Mouse (Mus musculus): ENCODE measurements around the gene Flrt3. TPM values are rescaled to one million over a fixed set of nuclear protein-coding genes. Genes with fewer than 3 reads are reported as not detected.

The Flrt3 gene
- total RNA-seq (2017) = 1.5 and 6.6 TPM in 2 replicates

GRCm38 (mm10) chr2:140670963-140671702, at the start of gene Flrt3:
Gene Flrt3, minus strand, starts transcription at chr2:140671469.
- ATAC-seq (replicated peaks in 1 of 2; ENCODE audit: insufficient read depth in 1 of 2, low FRiP score in 2 of 2, low TSS enrichment in 1 of 2, low read depth in 1 of 2, poor library complexity in 2 of 2, severe bottlenecking in 2 of 2) = peak; percentile 99

GRCm38 (mm10) chr2:140717407-140717806, 46.1 kb upstream of the Flrt3 start:
- no peak for ATAC-seq (replicated peaks in 1 of 2; ENCODE audit: insufficient read depth in 1 of 2, low FRiP score in 2 of 2, low TSS enrichment in 1 of 2, low read depth in 1 of 2, poor library complexity in 2 of 2, severe bottlenecking in 2 of 2)

- ATAC-seq (replicated peaks in 1 of 2; ENCODE audit: insufficient read depth in 1 of 2, low FRiP score in 2 of 2, low TSS enrichment in 1 of 2, low read depth in 1 of 2, poor library complexity in 2 of 2, severe bottlenecking in 2 of 2) = no peak
These were observed 44.6 kb upstream of the Flrt3 start for GRCm38 (mm10) chr2:140715822-140716221.

- no peak for ATAC-seq (replicated peaks in 1 of 2; ENCODE audit: insufficient read depth in 1 of 2, low FRiP score in 2 of 2, low TSS enrichment in 1 of 2, low read depth in 1 of 2, poor library complexity in 2 of 2, severe bottlenecking in 2 of 2)
These were observed 36.3 kb upstream of the Flrt3 start for GRCm38 (mm10) chr2:140707550-140707949.

- ATAC-seq (replicated peaks in 1 of 2; ENCODE audit: insufficient read depth in 1 of 2, low FRiP score in 2 of 2, low TSS enrichment in 1 of 2, low read depth in 1 of 2, poor library complexity in 2 of 2, severe bottlenecking in 2 of 2) = no peak
These were observed 34.0 kb upstream of the Flrt3 start for GRCm38 (mm10) chr2:140705278-140705677.

- ATAC-seq (replicated peaks in 1 of 2; ENCODE audit: insufficient read depth in 1 of 2, low FRiP score in 2 of 2, low TSS enrichment in 1 of 2, low read depth in 1 of 2, poor library complexity in 2 of 2, severe bottlenecking in 2 of 2) = no peak
These were observed 32.9 kb upstream of the Flrt3 start for GRCm38 (mm10) chr2:140704146-140704545.

- no peak for ATAC-seq (replicated peaks in 1 of 2; ENCODE audit: insufficient read depth in 1 of 2, low FRiP score in 2 of 2, low TSS enrichment in 1 of 2, low read depth in 1 of 2, poor library complexity in 2 of 2, severe bottlenecking in 2 of 2)
These were observed 32.1 kb upstream of the Flrt3 start for GRCm38 (mm10) chr2:140703377-140703776.

GRCm38 (mm10) chr2:140698585-140698984, 27.3 kb upstream of the Flrt3 start:
- ATAC-seq (replicated peaks in 1 of 2; ENCODE audit: insufficient read depth in 1 of 2, low FRiP score in 2 of 2, low TSS enrichment in 1 of 2, low read depth in 1 of 2, poor library complexity in 2 of 2, severe bottlenecking in 2 of 2) = no peak

GRCm38 (mm10) chr2:140693845-140694244, 22.6 kb upstream of the Flrt3 start:
- no peak for ATAC-seq (replicated peaks in 1 of 2; ENCODE audit: insufficient read depth in 1 of 2, low FRiP score in 2 of 2, low TSS enrichment in 1 of 2, low read depth in 1 of 2, poor library complexity in 2 of 2, severe bottlenecking in 2 of 2)

- ATAC-seq (replicated peaks in 1 of 2; ENCODE audit: insufficient read depth in 1 of 2, low FRiP score in 2 of 2, low TSS enrichment in 1 of 2, low read depth in 1 of 2, poor library complexity in 2 of 2, severe bottlenecking in 2 of 2) = no peak
These were observed 21.2 kb upstream of the Flrt3 start for GRCm38 (mm10) chr2:140692461-140692860.

GRCm38 (mm10) chr2:140691403-140691802, 20.1 kb upstream of the Flrt3 start:
- peak; percentile 80 to 81 for ATAC-seq (replicated peaks in 1 of 2; ENCODE audit: insufficient read depth in 1 of 2, low FRiP score in 2 of 2, low TSS enrichment in 1 of 2, low read depth in 1 of 2, poor library complexity in 2 of 2, severe bottlenecking in 2 of 2)

GRCm38 (mm10) chr2:140690906-140691305, 19.6 kb upstream of the Flrt3 start:
- peak; percentile 63 to 74 for ATAC-seq (replicated peaks in 1 of 2; ENCODE audit: insufficient read depth in 1 of 2, low FRiP score in 2 of 2, low TSS enrichment in 1 of 2, low read depth in 1 of 2, poor library complexity in 2 of 2, severe bottlenecking in 2 of 2)

GRCm38 (mm10) chr2:140676728-140677127, 5.5 kb upstream of the Flrt3 start:
- no peak for ATAC-seq (replicated peaks in 1 of 2; ENCODE audit: insufficient read depth in 1 of 2, low FRiP score in 2 of 2, low TSS enrichment in 1 of 2, low read depth in 1 of 2, poor library complexity in 2 of 2, severe bottlenecking in 2 of 2)

- no peak for ATAC-seq (replicated peaks in 1 of 2; ENCODE audit: insufficient read depth in 1 of 2, low FRiP score in 2 of 2, low TSS enrichment in 1 of 2, low read depth in 1 of 2, poor library complexity in 2 of 2, severe bottlenecking in 2 of 2)
These were observed 2.2 kb upstream of the Flrt3 start for GRCm38 (mm10) chr2:140673466-140673865.

GRCm38 (mm10) chr2:140670457-140670856, 812 bp downstream of the Flrt3 start:
- ATAC-seq (replicated peaks in 1 of 2; ENCODE audit: insufficient read depth in 1 of 2, low FRiP score in 2 of 2, low TSS enrichment in 1 of 2, low read depth in 1 of 2, poor library complexity in 2 of 2, severe bottlenecking in 2 of 2) = no peak

- ATAC-seq (replicated peaks in 1 of 2; ENCODE audit: insufficient read depth in 1 of 2, low FRiP score in 2 of 2, low TSS enrichment in 1 of 2, low read depth in 1 of 2, poor library complexity in 2 of 2, severe bottlenecking in 2 of 2) = no peak
These were observed 1.5 kb downstream of the Flrt3 start for GRCm38 (mm10) chr2:140669786-140670185.

- ATAC-seq (replicated peaks in 1 of 2; ENCODE audit: insufficient read depth in 1 of 2, low FRiP score in 2 of 2, low TSS enrichment in 1 of 2, low read depth in 1 of 2, poor library complexity in 2 of 2, severe bottlenecking in 2 of 2) = no peak
These were observed 2.2 kb downstream of the Flrt3 start for GRCm38 (mm10) chr2:140669081-140669480.

- peak; percentile 55 to 70 for ATAC-seq (replicated peaks in 1 of 2; ENCODE audit: insufficient read depth in 1 of 2, low FRiP score in 2 of 2, low TSS enrichment in 1 of 2, low read depth in 1 of 2, poor library complexity in 2 of 2, severe bottlenecking in 2 of 2)
These were observed 3.0 kb downstream of the Flrt3 start for GRCm38 (mm10) chr2:140668311-140668710.
